Mouse (Mus musculus) spleen, adult 18-20 months (tissue): Measurements from ENCODE around the gene Apom.

ENCODE experiments used
- DNase-seq, 2 experiments: peaks; one replicate each; pipeline ENCODE4 v3.0.0; 2022; ENCODE audit warnings: mixed read lengths in 2 of 2

Gene Apom

DNA sequence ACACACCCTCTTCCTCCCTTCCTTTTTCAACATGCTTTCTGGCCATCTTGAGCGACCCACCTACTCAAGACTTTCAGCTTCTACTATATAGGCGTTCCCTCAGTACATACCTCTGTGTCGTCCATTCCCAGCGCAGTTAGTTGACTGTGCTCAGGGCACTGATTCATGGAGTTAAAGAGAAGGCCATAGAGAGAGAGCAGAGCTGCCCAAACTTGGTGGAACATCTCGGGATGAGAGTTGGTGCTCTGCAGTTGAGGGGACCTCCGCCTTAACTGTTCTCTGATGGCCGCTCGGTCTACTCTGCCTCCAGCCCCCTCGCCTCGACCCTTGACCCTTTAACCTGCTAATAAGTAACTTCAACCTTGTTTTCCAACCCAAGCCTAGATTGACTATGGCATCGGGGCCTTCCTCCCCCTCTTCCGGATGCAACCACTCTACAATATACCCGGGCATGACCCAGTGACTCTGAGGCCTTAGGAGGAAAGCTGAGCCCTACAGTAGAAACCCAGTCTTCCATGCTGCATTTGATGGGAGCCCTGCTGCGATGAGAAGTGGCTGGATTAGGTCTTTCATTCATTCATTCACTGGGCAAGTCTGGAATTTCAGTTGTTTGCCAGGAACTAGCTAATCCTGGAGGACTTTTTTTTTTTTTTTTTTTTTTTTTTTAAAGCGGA, at the start of gene Apom:
Gene Apom, minus strand, starts transcription at position 551 of the 674 bp plus-strand sequence.
- no peak for DNase-seq

DNA sequence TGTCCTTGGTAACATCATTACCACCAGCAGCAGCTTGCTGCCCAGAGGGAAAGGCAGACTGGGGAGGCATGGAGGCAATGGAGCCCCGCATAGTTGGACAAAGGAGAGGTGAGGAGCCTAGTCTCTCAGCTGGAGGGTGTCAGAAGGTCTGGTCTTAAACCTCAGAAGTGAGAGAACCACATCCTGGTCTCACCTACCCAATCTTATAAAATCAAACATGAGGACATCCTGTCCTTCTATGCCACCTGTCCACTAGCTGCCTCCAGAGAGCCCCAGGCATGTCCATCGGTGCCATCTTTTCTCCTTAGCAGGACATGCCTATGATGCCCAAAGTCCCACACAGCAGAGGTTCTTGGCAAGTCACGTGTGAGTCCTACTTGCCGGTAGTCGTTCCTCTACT, 48.2 kb upstream of the Apom start:
- DNase-seq: no peak

DNA sequence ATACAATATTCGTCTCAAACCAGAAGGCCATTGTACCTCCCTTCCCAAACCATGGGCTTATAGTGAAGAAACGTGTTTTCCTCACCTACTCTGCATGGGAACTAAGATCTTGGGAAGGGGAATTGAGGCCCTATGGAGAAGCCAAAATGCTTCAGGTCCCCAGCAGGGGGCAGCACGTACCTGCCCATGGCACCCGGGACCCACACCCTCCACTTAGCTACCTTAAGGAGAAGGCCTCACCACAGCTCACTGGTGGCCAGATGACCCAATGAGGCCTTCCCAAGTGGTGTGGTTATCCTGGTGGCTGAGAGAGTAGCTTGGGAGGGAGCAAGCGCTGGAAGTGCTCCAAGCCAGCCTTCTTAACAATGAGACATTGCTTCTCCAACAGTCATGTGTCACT, 46.7 kb upstream of the Apom start:
- DNase-seq: peak; percentile 72 to 80

DNA sequence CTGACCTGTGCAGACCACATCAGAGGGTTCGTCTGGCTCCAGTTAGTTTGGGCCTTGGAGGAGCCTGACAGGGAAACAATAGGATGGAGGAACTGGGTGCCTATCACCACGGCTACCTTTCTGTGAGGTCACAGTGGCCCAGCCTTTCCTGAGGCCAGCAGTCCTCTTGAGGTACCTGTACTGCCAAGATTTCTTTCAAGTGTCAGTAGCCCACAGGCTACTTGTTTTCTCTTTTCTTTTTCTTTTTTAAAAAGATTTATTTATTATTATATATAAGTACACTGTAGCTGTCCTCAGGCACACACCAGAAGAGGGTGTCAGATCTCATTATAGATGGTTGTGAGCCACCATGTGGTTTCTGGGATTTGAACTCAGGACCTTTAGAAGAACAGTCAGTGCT, 44.1 kb upstream of the Apom start, which contains the start of gene Aif1:
Gene Aif1, minus strand, starts transcription at position 101 of the 400 bp plus-strand sequence.
- DNase-seq: no peak

DNA sequence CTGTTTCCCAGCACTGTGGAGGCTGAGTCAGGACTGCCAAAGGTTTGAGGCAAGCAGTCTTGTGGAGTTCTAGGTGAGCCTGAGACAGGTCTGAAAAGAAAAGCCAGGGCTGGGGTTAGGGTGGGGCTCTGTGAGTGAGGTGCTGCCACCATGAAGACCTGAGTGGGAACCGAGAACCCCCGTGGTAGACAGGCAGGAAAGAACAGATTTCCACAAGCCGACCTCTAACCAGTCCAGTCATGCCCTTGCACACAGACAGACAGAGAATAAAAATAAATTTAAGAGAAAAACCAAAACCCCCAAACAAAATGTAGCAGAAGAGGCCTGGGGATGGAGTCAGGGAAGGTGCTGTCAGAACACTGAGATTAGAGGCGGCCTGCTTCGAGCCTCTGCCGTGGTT, 43.5 kb upstream of the Apom start:
- peak; percentile 38 to 47 for DNase-seq

DNA sequence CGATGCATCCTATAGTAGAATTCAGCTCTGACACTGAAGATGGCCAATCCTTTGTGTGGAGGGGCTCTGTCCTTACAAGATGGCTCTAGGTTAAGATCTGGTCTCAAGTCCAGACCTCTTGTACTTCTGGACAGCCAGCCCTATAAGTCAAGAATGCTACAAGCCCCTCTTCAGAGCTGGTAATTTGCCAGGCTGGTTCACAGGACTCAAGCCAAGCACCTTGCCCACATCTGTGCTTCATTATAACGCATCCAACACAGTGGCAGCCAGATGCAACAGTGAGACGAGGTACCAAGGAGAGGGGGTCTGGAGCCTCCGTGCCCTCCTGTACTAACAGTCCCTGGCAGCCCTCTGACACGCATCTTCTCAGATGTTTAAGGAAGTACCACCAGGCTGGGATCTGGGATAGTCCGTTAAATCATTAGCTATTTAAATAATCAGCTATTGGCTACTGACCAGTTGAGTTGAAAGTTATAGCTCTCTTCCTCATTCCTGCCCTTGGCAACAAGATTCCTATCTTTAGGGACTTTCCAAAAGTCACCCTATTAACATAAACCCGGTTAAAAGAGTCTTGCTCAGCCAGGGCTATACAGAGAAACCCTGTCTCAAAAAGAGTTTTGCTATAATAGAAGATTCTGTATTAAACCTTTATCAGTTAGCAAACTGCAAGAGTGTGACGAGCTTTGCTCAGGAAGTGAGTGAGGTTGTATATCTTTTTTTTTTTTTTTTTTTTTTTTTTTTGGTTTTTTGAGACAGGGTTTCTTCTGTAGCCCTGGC, 42.5 kb upstream of the Apom start:
- DNase-seq: no peak

DNA sequence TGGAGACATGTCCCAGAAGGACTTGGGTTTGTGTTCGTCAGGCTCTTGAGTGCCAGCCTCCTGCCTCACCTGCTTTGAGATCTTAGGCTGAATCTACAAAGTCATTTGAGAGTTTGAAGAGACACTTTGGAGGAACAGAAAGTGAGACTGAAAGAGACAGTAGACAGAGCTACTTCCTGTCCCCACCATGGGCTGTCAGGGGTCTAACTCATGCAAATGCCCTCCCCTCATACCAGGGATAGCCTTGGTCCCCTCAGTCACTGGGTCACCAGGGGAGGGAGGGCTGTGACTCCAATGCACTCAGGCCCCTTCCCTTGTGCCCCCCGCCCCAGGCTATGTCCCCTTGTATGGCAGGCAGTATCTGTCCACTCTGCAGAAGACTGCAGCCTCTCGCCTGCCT, 41.5 kb upstream of the Apom start:
- DNase-seq: peak; percentile 46 to 59

DNA sequence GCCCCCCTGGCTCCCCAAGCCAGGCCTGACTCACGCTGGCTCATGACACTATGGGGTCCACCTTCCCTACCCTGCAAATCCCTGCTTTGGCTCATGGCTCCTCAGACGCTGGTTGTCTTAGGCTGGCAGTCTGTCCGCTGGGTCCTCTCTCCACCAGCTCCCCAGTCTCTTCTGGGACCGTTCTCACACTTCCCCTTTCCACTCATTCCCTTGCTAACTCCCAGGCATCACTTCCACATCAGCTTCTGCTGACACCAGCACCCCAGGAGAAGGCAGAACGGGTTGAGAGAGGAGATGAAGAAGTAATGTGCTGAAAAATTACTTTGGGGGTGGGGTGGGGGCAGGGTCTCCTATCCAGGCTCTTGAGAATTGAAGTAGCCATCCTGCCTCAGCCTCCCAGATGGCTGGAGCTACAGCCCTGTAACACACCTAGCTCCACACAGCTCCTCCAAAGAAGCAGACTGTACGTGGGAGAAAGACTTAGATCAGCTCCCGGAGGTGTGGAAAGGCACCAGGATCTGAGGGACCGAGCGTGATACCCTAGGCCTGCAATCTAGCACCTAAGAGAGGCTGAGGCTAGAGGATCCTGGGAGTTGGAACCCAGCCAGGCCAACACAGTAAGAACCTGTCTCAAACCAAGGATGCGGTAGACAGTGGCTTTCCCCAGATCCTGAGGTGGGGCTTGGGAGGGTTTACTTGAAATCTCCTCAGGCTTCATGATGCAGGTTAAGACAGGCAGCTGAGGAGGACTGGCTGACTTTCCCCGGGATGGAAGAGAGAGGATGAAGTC, 40.8 kb upstream of the Apom start:
- peak; percentile 32 to 57 for DNase-seq

DNA sequence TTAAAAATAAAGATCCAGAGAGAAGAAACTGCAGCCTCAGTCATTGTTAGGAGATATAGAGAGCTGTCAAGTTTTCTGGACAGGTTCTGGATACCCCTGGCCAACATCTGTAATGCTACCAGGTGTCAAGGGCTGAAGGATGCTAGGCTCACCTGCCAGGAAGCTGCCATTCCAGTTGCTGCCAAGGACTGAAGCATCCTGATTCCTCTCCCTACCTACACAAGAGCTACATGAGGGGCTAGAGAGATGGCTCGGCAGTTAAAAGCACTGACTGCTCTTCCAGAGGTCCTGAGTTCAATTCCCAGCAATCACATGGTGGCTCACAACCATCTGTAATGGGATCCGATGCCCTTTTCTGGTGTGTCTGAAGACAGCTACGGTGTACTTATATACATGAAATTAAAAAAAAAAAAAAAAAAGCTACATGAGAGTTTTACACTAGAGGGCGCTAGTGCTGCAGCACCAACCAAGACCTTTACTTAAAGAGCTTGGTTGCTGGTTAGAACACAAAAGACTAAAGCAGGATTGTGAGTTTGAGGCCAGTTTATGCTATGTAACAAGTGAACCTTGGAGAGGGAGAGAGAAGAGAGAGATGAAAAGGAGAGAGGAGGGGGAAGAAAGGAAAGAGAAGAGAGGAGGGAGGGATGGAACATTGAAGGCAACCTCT, 36.8 kb upstream of the Apom start:
- DNase-seq: no peak

DNA sequence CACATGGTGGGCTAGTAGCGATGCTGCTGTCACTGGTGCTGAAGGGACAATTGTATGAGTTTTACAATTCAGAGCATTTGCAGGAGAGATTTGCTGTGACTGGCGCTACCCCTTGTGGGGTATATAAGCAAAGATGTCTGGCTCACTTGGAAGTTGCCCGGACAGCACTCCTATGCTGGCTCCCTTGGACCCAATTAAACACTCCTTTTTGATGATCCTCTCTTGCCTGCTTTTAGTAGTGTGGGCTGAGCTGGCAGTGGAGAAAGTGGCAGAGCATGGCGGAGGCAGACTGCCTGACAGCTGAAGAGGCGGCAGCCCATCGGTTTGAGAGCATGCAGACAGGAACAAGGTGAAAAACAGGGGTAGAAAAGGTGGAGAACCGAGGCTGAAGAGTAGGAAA, 35.9 kb upstream of the Apom start:
- DNase-seq: no peak

DNA sequence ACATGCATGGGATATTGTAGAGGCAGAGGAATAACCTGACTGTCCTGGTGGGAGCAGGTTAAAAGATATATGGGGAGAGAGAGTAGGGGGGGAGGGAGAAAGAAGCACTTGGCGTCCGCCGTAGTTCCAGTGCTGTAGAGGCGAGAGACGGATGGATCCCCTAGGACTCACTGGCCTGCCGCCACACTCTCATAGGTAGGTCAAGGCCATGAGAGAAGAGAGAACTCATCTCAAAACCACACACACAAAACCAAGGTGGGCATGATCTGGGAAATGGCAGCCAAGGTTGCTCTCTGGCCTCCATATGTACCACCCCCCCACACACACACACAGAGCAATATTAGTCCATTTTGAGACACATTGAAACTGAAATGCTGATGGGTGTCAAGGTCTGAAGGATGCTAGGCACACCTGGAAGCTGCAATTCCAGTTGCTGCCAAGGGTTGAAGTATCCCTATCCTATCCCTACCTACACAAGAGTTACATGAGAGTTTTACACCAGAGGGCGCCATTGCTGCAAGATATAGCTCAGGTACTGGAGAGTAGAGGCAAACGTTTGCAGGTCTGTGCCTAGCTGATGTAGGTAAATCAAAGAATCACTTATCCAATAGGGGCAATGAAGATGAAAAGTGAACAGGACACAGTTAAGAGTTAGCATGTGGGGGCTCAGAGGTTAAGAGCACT, 34.6 kb upstream of the Apom start:
- peak in 1 of 2 experiments; percentile 69 for DNase-seq

DNA sequence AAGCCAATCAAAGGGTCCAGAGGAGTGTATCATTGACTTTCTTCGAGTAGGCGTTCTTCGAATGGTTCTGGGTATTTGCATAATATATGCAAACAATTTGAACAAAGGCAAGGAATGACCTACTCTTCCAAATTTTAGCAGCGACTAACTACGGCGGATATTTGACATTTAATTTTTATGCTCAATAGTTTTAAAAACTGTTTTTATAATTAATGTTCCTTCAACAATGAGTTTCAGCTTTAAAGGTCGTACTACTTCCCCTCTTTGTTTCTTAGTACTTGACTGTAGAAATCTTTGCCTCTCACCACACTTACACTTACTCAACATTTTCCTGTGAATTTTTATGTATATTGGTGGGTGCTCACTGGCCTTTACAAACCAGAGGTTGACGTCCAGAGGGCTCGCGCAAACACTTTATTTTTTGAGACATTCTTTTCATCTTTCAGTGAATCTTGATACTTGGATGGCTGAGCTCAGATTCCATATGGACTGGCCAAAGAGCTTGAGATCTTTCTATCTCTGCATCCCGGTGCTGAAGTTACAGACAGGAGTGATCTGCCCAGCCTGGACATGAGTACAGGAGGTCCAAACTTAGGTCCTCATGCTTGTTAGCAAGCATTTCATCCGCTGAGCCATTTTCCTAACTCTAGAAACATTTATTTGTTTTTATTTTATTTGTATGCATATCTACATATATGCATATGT, 33.8 kb upstream of the Apom start:
- no peak for DNase-seq

DNA sequence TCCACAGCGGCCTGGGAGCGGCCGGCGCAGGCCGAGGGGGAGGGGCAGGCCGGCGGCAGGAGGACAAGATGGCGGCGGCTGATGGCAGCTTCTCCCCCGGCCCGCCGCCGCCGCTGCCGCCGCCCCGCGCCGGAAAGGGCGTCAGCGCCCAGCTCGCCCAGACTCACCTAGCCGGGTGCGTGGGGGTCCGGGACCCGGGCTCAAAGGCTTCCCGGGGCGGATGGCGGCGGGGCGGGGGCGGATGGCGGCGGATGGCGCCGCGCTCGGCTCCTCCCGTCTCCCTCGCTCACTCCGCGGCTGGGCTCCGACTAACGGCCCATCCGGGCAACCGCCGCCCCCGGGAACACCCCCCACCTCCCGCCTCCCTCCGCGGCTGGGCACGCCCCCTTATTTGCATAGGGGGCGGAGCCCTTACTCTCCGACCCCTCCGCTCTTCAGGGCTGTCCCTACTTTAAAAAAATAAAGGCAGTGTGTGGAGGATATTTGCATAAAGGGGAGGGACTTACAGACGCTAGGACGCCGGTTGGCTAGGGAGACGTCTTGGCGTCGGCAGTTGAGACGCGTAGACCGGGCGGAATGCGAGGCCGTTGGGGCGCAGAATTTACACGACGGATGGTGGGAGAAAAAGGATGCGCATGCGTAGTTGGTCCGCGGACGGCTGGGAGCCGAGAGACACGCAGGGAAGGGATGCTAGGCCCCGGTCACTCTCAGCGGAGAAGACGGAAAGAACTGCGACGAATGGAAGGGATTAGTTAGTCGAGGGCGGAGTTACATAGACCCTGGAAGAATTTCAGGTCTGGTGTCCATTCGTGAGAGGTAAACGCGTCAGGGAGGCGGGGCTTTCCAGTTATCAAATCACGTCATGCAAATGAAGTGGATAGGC, 33.0 kb upstream of the Apom start, which contains the start of gene Prrc2a:
Gene Prrc2a, minus strand, starts transcription at position 330 of the 883 bp plus-strand sequence.
- DNase-seq: peak; percentile 94

DNA sequence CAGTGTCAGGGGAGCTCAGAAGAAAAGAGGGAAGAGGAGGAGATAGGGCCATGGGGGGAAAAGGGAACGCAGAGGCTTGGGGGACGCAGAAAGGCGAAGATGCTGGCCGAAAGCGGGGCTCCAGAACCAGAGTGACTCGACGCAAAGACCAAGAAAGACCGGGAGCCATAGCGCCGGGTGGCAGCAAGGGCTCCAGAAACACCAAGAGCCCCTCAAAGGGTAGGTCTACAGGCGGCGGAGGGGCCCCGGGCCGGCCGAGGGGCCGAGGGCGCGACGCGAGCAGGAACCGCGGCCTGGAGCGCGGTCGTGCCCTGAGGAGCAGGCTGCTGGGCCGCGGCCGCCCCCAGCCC, 32.3 kb upstream of the Apom start:
- DNase-seq: no peak

DNA sequence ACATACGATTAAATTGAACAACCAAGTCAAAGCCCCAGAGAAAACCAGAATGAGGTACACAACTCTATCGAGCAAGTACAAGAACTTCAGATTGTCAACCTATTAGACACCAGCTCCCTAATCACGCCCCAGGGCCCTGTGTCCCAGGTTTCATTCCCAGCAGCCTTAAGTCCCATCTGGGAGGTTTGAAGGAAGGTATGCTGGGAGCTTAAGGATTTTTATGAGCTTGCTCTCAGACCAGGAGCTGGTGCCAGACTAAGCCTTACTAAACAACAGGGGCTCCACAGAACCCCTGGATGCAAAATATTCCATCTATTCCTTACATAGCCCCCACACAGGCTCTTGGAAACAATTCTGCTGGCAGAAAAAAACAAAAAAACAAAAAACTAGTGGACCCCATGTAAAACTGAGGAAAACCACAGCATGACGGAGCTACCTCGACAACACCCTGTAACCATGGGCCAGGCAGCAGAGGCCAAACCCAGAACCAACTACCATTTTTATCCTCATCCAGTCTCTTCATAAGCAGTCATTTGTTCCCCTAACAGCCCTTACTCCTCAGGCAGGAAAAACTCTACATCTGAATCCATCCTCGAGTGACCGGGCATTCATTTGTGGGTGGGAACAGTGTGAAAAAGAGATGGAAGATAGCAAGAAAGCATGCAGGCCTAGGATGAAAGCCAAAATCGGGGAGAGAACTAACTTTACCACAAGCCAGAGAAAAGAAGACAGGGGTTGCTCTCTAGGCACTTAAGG, 31.7 kb upstream of the Apom start:
- DNase-seq: no peak

DNA sequence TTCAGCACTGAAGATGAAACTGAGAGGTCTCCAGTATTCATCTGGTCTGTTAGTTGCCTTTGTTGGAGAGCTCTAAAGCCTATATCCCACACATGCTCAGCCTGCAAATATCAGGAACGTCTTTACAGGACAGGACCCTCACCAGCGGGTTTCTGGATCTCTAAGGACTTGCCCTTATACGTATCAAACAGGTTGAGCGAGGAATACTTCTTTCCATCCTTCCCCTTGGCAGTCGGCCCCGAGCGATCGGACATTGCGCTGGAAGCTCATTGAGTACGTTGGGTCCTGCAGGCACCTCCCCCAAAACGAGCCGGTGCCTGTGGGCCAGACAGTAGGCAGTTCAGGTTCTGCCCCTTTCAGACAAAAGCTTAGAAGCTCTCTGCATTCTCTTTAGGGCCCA, 30.9 kb upstream of the Apom start:
- no peak for DNase-seq

DNA sequence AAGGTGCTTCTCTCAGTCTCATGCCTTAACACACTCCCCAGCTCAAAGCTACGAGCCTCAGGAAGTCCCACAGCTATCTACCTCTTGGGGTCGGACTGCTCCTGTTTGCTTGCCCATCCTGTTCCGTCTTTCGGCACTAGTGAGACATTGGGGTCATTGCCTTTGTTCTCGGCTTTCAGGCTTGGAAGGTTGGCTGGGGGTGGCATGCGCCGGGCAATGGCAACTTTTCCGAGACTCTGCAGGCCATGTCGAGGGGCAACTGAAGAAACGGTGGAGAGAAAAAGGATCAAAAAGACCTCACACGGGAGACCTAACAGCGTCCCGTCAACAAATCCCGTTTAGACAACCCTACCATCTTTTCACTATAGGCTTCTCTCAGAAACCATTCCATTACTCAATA, 30.3 kb upstream of the Apom start:
- no peak for DNase-seq

DNA sequence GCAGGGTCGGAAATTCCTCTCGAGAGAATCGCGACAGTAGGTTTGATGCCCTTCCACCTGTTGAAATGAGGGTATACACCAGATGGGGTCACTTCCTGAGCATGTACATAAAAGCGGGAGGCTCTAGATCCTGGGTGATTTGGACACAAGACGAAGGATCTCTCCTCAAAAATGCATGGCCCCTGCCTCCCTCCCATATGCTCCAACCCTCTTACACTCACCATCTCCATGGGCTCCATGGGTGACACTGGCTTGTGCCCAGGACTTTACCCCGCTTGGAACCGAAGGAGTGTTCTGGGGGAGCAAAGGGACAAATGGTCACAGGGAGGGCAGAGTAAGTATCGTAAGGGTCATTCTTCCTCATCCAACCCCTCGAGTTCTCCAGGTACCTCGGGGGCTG, 29.6 kb upstream of the Apom start:
- no peak for DNase-seq

DNA sequence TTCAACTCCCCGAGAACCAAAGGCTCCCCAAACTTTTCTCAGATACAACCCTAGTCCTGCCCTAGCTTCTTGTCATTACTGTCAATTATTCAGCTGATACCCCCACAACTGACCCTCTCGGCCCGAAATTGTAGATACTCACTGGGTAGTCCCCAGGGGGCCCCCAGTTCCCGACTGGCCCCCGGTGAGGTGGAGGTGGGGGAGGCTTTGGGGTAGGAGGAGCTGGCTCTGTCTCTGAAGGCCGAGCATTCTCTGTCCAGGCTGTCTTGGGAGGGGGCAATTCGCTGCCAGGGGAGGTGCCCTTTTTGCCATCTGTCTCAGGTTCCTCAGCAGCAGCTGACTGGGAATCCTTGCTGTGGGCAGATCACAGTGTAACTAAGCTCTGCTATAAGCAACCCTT, 27.8 kb upstream of the Apom start:
- no peak for DNase-seq
